Mouse (Mus musculus) CH12.LX (cell line): ENCODE measurements at regions not wholly inside any gene's neighbourhood (a gene's known extent, or its start where the extent isn't known, plus 50 kb on each side); places are given as distances from the start of the nearest gene placed in this dataset.

Experiments
- DNase-seq: peaks from one replicate; pipeline ENCODE4 v3.0.0-alpha.2; 2013; ENCODE audit errors: extremely low read depth
- H3K27ac ChIP-seq: 2 replicates; pipeline ENCODE4 v1.5.1; 2012; ENCODE audit warnings: low read depth, mild to moderate bottlenecking, control low read depth, moderate library complexity; ENCODE audit not compliant: insufficient read depth
- H3K27me3 ChIP-seq: replicated peaks from 2 replicates; pipeline ENCODE3; 2012; ENCODE audit warnings: inconsistent platforms
- H3K36me3 ChIP-seq, 2 experiments: replicated peaks in 1 of 2; 2 replicates each; pipeline versions ENCODE3 to v1.6.1; 2012; ENCODE audit warnings: inconsistent platforms in 1 of 2, low read length in 1 of 2, mild to moderate bottlenecking in 1 of 2, mixed read lengths in 1 of 2, moderate library complexity in 1 of 2; ENCODE audit not compliant: control insufficient read depth in 1 of 2, insufficient read depth in 1 of 2
- H3K4me1 ChIP-seq, 2 experiments: 2 replicates each; pipeline ENCODE4 v1.6.1; 2012; ENCODE audit warnings: inconsistent platforms in 1 of 2, moderate library complexity in 1 of 2; ENCODE audit not compliant: insufficient read depth in 2 of 2, control insufficient read depth in 1 of 2
- H3K4me2 ChIP-seq: 2 replicates; pipeline ENCODE4 v1.6.1; 2012; ENCODE audit warnings: low read depth, mild to moderate bottlenecking, control low read depth; ENCODE audit not compliant: poor library complexity, insufficient read depth, severe bottlenecking
- H3K4me3 ChIP-seq, 3 experiments: fragments of 150-350 bp in 1 of 3; sonication (generic) in 1 of 3; replicated peaks in 1 of 3; 2 replicates each; pipeline versions ENCODE3 to v1.5.1; 2011 to 2012; ENCODE audit warnings: low read depth in 2 of 3, low read length in 2 of 3, mild to moderate bottlenecking in 2 of 3, moderate library complexity in 2 of 3, control low read depth in 1 of 3, improper control_type of control experiment in 1 of 3, inconsistent platforms in 1 of 3, mixed read lengths in 1 of 3; ENCODE audit not compliant: poor library complexity in 1 of 3
- H3K79me2 ChIP-seq: replicated peaks from 2 replicates; pipeline ENCODE4 v1.6.1; 2012; ENCODE audit warnings: mild to moderate bottlenecking, moderate library complexity; ENCODE audit not compliant: control insufficient read depth, poor library complexity, insufficient read depth, severe bottlenecking; ENCODE audit errors: extremely low read depth
- H3K9ac ChIP-seq: 2 replicates; pipeline ENCODE4 v1.6.1; 2012; ENCODE audit warnings: low read depth, mild to moderate bottlenecking, control low read depth, moderate library complexity; ENCODE audit not compliant: insufficient read depth
- H3K9me3 ChIP-seq: replicated peaks from 2 replicates; pipeline ENCODE3; 2012; ENCODE audit warnings: low read length, inconsistent platforms, mixed read lengths
- BHLHE40 ChIP-seq: IDR thresholded peaks from 2 replicates; pipeline ENCODE4 v1.6.1; 2011; ENCODE audit warnings: mild to moderate bottlenecking, low read depth, low read length, improper control_type of control experiment
- E2F4 ChIP-seq: IDR thresholded peaks from 2 replicates; pipeline ENCODE4 v1.6.1; 2011; ENCODE audit warnings: low read depth, low read length, improper control_type of control experiment; ENCODE audit not compliant: insufficient replicate concordance
- ELF1 ChIP-seq: IDR thresholded peaks from 2 replicates; pipeline ENCODE4 v1.6.1; 2014; ENCODE audit warnings: low read depth, mild to moderate bottlenecking, inconsistent platforms, low read length, improper control_type of control experiment
- EP300 ChIP-seq: IDR thresholded peaks from 2 replicates; pipeline ENCODE4 v1.6.1; 2011; ENCODE audit warnings: low read length, improper control_type of control experiment
- ETS1 ChIP-seq: conservative IDR thresholded peaks from 2 replicates; pipeline ENCODE4 v1.6.1; 2012; ENCODE audit warnings: low read depth, mild to moderate bottlenecking, inconsistent platforms, low read length, improper control_type of control experiment, moderate library complexity
- JUND ChIP-seq: conservative IDR thresholded peaks from 2 replicates; pipeline ENCODE4 v1.6.1; 2011; ENCODE audit warnings: low read depth, low read length, improper control_type of control experiment
- KAT2A ChIP-seq: IDR thresholded peaks from 2 replicates; pipeline ENCODE4 v1.6.1; 2012; ENCODE audit warnings: low read length, improper control_type of control experiment, inconsistent platforms; ENCODE audit not compliant: insufficient replicate concordance
- MAFK ChIP-seq: IDR thresholded peaks from 2 replicates; pipeline ENCODE4 v1.6.1; 2011; ENCODE audit warnings: low read length, improper control_type of control experiment; ENCODE audit not compliant: insufficient replicate concordance
- MXI1 ChIP-seq: IDR thresholded peaks from 2 replicates; pipeline ENCODE4 v1.6.1; 2011; ENCODE audit warnings: mild to moderate bottlenecking, low read depth, low read length, improper control_type of control experiment
- MYC ChIP-seq: IDR thresholded peaks from 2 replicates; pipeline ENCODE4 v1.6.1; 2011; ENCODE audit warnings: low read depth, mild to moderate bottlenecking, improper control_type of control experiment, low read length
- PAX5 ChIP-seq: IDR thresholded peaks from 2 replicates; pipeline ENCODE4 v1.6.1; 2012; ENCODE audit warnings: low read length, inconsistent platforms, mixed read lengths
- RAD21 ChIP-seq: IDR thresholded peaks from 2 replicates; pipeline ENCODE4 v1.6.1; 2011; ENCODE audit warnings: low read depth, mild to moderate bottlenecking, low read length, improper control_type of control experiment, moderate library complexity
- TBP ChIP-seq: conservative IDR thresholded peaks from 2 replicates; pipeline ENCODE4 v1.6.1; 2011; ENCODE audit warnings: low read depth, low read length, improper control_type of control experiment
- TCF12 ChIP-seq: IDR thresholded peaks from 2 replicates; pipeline ENCODE4 v1.6.1; 2014; ENCODE audit warnings: low read depth, mild to moderate bottlenecking, inconsistent platforms, low read length, improper control_type of control experiment
- USF1 ChIP-seq: IDR thresholded peaks from 2 replicates; pipeline ENCODE4 v1.6.1; 2014; ENCODE audit warnings: low read depth, mild to moderate bottlenecking, inconsistent platforms, low read length, improper control_type of control experiment
- USF2 ChIP-seq: conservative IDR thresholded peaks from 2 replicates; pipeline ENCODE4 v1.6.1; 2011; ENCODE audit warnings: low read depth, low read length, improper control_type of control experiment
- ZC3H11A ChIP-seq: IDR thresholded peaks from 2 replicates; pipeline ENCODE4 v1.6.1; 2012; ENCODE audit warnings: low read depth, mild to moderate bottlenecking, inconsistent platforms, low read length, improper control_type of control experiment
- ZKSCAN1 ChIP-seq: IDR thresholded peaks from 2 replicates; pipeline ENCODE4 v1.6.1; 2012; ENCODE audit warnings: low read depth, inconsistent platforms, low read length, improper control_type of control experiment, borderline replicate concordance
- ZMIZ1 ChIP-seq: IDR thresholded peaks from 2 replicates; pipeline ENCODE4 v1.6.1; 2012; ENCODE audit warnings: low read depth, mild to moderate bottlenecking, inconsistent platforms, low read length, improper control_type of control experiment
- dilution Hi-C: fragments of 300-500 bp; cut with MboI; formaldehyde crosslinking; loops from 2 replicates; pipeline ENCODE4 v1.14.3; 2020; ENCODE audit warnings: low sequenced_read_pairs; ENCODE audit not compliant: extremely low pct_unique_long_range_greater_than_20kb, extremely low pct_ligation_motif_present
- in situ Hi-C: fragments of 300-500 bp; cut with MboI; formaldehyde crosslinking; loops from 3 replicates; pipeline ENCODE4 v1.14.3; 2019; ENCODE audit warnings: low sequenced_read_pairs, low pct_ligation_motif_present, low pct_unique_long_range_greater_than_20kb, mixed read lengths

DNA sequence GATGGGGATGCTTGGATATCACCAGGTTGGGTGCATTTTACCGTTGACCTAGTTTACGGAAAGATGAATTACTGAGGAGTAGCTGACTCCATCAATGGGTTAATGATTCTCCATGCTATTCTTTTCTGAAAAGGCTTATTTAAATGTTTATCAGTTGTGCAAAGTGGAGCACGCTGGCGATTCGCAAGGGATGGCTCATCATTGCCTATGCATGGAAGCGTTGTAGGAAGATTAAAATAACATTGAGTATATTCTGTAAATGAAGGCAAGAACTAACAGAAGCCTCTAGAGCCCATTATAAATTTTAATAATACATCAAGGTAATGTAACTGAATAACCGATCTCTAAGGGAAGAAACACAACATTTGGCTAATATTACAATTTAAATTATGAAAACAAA lies 301.6 kb upstream of the Irx1 start:
- no peaks in the 10 kb centered on the region for H3K79me2 ChIP-seq
- H3K4me3 ChIP-seq = no peak overlapping the region
- no peak for TF ChIP-seq TBP
- no peak for TF ChIP-seq E2F4
- TF ChIP-seq ETS1 = no peak
- TF ChIP-seq BHLHE40 = no peak
- TF ChIP-seq ZMIZ1 = no peak
- no peak for TF ChIP-seq TCF12
- no peak for TF ChIP-seq RAD21
- no peak for TF ChIP-seq ELF1
- no peak for TF ChIP-seq MXI1
- no peak for TF ChIP-seq JUND
- no peak for TF ChIP-seq USF2
- TF ChIP-seq KAT2A = no peak
- TF ChIP-seq USF1 = no peak
- no peak for TF ChIP-seq ZC3H11A
- TF ChIP-seq PAX5 = no peak
- no peak for TF ChIP-seq MAFK
- no peak for TF ChIP-seq EP300
- TF ChIP-seq MYC = no peak
- TF ChIP-seq, all 38 proteins: peak for 0
- Histone ChIP-seq H3K9ac (no peak overlapping the region), H3K27me3 (no peaks in the 10 kb centered on the region), H3K27ac (no peak overlapping the region), H3K4me2 (no peak overlapping the region), H3K9me3 (peaks cover 88% of the 10 kb centered on the region), H3K36me3 (no peaks in the 10 kb centered on the region), H3K4me1 (no peaks in the 10 kb centered on the region)
- DNase-seq = no peak
- dilution Hi-C loops = no loop called here
- in situ Hi-C loops = no loop called here

DNA sequence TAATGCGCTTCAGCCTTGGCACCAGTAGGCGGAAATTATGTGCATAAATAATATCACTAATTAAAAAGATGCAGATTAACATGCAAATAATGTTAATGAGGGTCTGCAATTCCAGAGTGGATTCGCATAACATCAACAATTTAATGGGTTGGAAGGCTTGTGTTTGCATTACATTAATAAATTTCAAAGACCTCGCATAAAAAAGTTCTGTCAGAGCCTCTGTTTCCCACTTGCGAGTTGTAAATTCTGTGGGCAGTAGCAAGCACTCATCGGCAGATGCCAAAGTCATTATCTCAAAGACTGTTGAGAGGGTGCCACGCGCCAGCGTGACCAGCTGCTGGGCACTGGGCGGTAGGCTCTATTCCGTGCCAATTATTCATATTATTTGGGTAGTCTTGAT lies 302.1 kb upstream of the Irx1 start:
- Histone ChIP-seq H3K36me3 (no peaks in the 10 kb centered on the region), H3K4me2 (no peak overlapping the region), H3K9ac (no peak overlapping the region), H3K79me2 (no peaks in the 10 kb centered on the region), H3K9me3 (peaks cover 88% of the 10 kb centered on the region), H3K27me3 (no peaks in the 10 kb centered on the region), H3K4me1 (no peaks in the 10 kb centered on the region), H3K27ac (no peak overlapping the region), H3K4me3 (no peak overlapping the region)
- dilution Hi-C loops = no loop called here
- DNase-seq = no peak
- in situ Hi-C loops = no loop called here
- no peak for TF ChIP-seq ZKSCAN1
- no peak for TF ChIP-seq ELF1
